Mouse (Mus musculus): ENCODE data around the gene Rhot2.

DNA sequence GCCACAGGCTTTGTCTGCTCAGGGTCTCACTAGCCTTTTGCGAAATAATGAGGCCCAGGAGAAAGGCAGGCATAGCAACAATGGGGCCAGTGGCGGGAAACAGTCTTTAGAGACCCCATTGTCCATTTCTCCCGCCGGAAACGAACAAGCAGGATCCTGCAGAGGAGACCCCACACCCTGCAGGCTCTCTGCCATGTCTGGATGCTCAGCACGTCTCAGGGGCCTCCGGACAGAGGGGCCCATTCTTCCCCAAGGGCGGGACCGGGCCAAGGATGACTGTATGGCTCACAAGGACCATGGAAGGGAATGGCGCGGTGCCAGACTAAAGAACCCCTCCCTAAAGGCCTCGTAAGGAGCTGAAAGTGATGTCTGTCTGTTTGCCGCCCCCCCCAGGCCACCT, 50.5 kb downstream of the Rhot2 start:
- TF ChIP-seq EP300 (optimal IDR thresholded peaks at IDR 0.05) (no peak), CTCF (IDR thresholded peaks at IDR 0.05; ENCODE audit: low read depth) (no peak)
